Mouse (Mus musculus): ENCODE results near the gene Hnrnpa1.

GRCm38 (mm10) chr15:103289600-103289999 is 49.4 kb downstream of the Hnrnpa1 start:
- no peak for TF ChIP-seq EP300 (IDR thresholded peaks at IDR 0.05)
- no peak for TF ChIP-seq CTCF (IDR thresholded peaks at IDR 0.05)
